Mouse (Mus musculus) thymus, adult 2 months (tissue): ENCODE measurements around the gene Fam92b.

Source experiments
- CTCF ChIP-seq: fragments of 200-500 bp; IDR thresholded peaks from 2 replicates; pipeline ENCODE4 v1.5.1; 2012; ENCODE audit warnings: mild to moderate bottlenecking, control low read depth, low read length, moderate library complexity, borderline replicate concordance; ENCODE audit not compliant: control insufficient read depth, poor library complexity, insufficient read depth; ENCODE audit errors: extremely low read depth
- POLR2A ChIP-seq: fragments of 200-500 bp; IDR thresholded peaks from 2 replicates; pipeline ENCODE4 v1.6.1; 2012; ENCODE audit warnings: mild to moderate bottlenecking, low read length, control low read depth, moderate library complexity; ENCODE audit not compliant: control insufficient read depth, poor library complexity, insufficient read depth; ENCODE audit errors: extremely low read depth

DNA sequence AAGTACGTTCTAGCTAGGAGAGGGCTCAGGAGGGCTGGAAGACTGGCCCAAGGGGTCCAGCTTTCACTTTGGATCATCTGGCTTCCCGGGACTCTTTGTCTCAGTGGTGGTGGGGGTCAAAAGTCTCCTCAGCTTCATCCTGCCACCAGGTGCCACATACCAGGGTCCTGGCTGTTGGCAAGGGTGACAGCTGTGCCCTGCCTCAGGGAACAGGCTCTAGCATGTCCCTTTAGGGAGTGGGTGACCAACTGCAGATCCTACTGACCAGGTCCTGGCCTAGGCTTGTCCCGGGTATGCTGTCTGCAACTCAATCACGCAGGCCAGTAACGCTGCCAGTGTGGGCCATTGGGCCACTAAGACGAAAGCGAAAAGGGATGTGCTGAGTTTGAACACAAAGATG lies 35.3 kb upstream of the Fam92b start:
- TF ChIP-seq CTCF (no peak), POLR2A (no peak)
